Mouse (Mus musculus) small intestine, adult 2 months (tissue): ENCODE results near the gene Hdac9.

Source experiments
- CTCF ChIP-seq: fragments of 200-500 bp; IDR thresholded peaks from 2 replicates; pipeline ENCODE4 v1.5.1; 2012; ENCODE audit warnings: low read depth, mild to moderate bottlenecking, control low read depth, inconsistent platforms, low read length, moderate library complexity, mixed read lengths; ENCODE audit not compliant: insufficient replicate concordance, insufficient read length; ENCODE audit errors: extremely low read depth
- POLR2A ChIP-seq: fragments of 200-500 bp; IDR thresholded peaks from 2 replicates; pipeline ENCODE4 v1.6.1; 2012; ENCODE audit warnings: low read depth, mild to moderate bottlenecking, control low read depth, inconsistent platforms, low read length, moderate library complexity

GRCm38 (mm10) chr12:34949066-34949706 lies 32.3 kb upstream of the Hdac9 start:
- TF ChIP-seq CTCF (no peak), POLR2A (no peak)
